Mouse (Mus musculus) central nervous system, embryonic 14 days (tissue): ENCODE data around the gene Eme1. TPM values are rescaled to one million over a fixed set of nuclear protein-coding genes. Genes with fewer than 3 reads are reported as not detected.

Source experiments
- polyA plus RNA-seq: library from polyadenylated mRNA; depleted of rRNA; stranded (reverse); fragments of >200 nt; gene quantifications from 2 replicates; pipeline ENCODE4 v1.2.3, GENCODE M21; 2012; rRNA removed

Gene Eme1
- polyA plus RNA-seq: 11.3 and 15.3 TPM in 2 replicates

GRCm38 (mm10) chr11:94653663-94654436 is at the start of gene Eme1, which contains the start of gene Mrpl27:
Gene Eme1 (minus strand): TSS chr11:94653964.
Gene Mrpl27 (plus strand): TSS chr11:94653767.

GRCm38 (mm10) chr11:94676754-94677606 is 23.2 kb upstream of the Eme1 start, which contains the start of gene Xylt2:
Gene Xylt2 (minus strand): TSS chr11:94677515.

GRCm38 (mm10) chr11:94629199-94629883 is 24.4 kb downstream of the Eme1 start, which contains the start of gene Lrrc59:
Gene Lrrc59 (plus strand): TSS chr11:94629767.

GRCm38 (mm10) chr11:94601321-94602281 is 52.2 kb downstream of the Eme1 start, which contains the start of gene Acsf2:
Gene Acsf2 (minus strand): TSS chr11:94601871.

Other genes starting within 250 kb of the Eme1 start
- gene Cacna1g, start 179.8 kb downstream of the Eme1 start, polyA plus RNA-seq: 155 and 233 TPM in 2 replicates
- 0.39 and 0.90 TPM in 2 replicates for gene Spata20, start 167.8 kb downstream of the Eme1 start, polyA plus RNA-seq
- gene Epn3, start 154.0 kb downstream of the Eme1 start, polyA plus RNA-seq: 0.85 and 1.1 TPM in 2 replicates
- 3.6 and 3.7 TPM in 2 replicates for gene Mycbpap, start 132.2 kb downstream of the Eme1 start, polyA plus RNA-seq
- 7.5 and 9.1 TPM in 2 replicates for gene Rsad1, start 104.7 kb downstream of the Eme1 start, polyA plus RNA-seq
- 0.33 and 3.4 TPM in 2 replicates for gene Chad, start 88.9 kb downstream of the Eme1 start, polyA plus RNA-seq
- 7.9 and 13.1 TPM in 2 replicates for gene Acsf2, start 52.1 kb downstream of the Eme1 start, polyA plus RNA-seq
- 103 and 113 TPM in 2 replicates for gene Lrrc59, start 24.2 kb downstream of the Eme1 start, polyA plus RNA-seq
- 112 and 116 TPM in 2 replicates for gene Mrpl27, start 197 bp downstream of the Eme1 start, polyA plus RNA-seq
- gene Xylt2, start 23.6 kb upstream of the Eme1 start, polyA plus RNA-seq: 22.2 and 27.7 TPM in 2 replicates
- 0.04 and 0.11 TPM in 2 replicates for gene Gm11541, start 50.5 kb upstream of the Eme1 start, polyA plus RNA-seq
- gene Cdc34b, start 87.8 kb upstream of the Eme1 start, polyA plus RNA-seq: 0.14 TPM in 1 of 2 replicates, not detected in the other
- gene Tmem92, start 128.7 kb upstream of the Eme1 start, polyA plus RNA-seq: not detected in 2 replicates